Mouse (Mus musculus) c-Kit-positive CD71-positive TER-119-negative erythroid progenitor cells, embryonic 14.5 days (primary cell): ENCODE data around the gene Fbxo31.

Source experiments
- DNase-seq: peaks from one replicate; pipeline ENCODE4 v3.0.0-alpha.2; 2013; ENCODE audit warnings: low read depth

The Fbxo31 gene

DNA sequence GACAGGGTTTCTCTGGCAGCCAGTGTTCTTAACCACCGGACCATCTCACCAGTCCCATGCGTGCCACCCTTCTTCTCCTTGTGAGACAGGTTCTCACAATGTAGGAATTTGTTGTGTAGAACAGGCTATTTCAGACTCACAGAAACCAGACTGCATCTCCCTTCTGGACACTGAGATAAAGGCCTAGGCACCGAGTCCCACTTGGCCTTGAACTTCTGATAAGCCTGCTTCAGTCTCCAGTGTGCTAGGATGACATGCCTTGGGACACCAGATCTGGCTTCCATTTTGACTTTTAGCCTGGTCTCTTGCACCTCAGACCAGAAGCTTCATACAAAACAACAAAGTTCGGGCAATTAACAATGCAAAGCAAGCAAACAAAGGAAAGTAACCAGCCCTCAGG, 10.1 kb upstream of the Fbxo31 start:
- DNase-seq, result peak; percentile 66

DNA sequence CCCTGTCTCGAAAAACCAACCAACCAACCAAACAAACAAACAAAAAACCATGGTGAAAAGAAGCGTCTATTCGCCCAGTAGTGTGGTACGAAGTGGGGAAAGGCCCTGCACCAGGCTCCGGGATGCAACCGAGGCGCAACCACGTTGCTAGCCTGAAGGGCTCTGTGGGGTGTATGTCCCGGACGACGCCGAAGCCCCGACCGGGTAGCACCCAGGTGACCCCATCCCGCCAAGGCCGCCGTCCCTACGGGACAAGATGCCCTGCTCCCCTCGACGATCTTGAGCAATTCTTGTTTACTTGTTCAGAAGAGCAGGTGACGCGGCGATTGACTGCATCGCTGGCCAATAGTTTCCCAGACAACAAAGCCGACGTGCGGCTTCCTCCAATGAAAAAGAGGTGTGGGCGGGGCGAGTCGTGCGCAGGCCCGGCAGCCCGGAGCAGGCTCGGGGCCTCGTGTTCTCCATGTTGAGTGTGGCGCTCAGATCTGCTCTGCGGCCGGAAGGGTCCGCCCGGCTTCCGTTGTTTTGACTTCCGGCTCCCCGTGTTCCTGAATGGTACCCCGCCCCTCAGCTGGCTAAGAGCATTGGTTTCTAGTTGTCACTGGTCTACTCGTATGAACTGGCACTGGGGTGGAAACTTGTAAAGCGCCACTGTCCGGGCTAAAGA, 6.7 kb upstream of the Fbxo31 start:
- DNase-seq, result peak; percentile 97

DNA sequence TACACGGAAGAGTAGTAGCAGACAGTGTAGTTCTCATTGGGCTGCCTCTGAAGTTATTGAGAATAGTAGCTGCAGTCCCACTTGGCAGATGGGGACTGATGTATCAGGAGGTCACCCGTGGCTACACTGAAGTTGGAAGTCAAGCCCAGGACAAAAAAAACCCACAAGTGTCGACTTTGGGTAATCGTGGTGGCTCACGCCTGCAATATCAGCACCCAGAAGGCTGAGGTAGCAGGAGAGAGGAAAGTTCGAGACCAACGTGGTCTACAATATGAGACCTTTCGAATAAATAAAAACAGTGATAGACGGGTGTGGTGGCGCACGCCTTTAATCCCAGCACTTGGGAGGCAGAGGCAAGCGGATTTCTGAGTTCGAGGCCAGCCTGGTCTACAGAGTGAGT, 6.1 kb upstream of the Fbxo31 start:
- DNase-seq, result no peak

DNA sequence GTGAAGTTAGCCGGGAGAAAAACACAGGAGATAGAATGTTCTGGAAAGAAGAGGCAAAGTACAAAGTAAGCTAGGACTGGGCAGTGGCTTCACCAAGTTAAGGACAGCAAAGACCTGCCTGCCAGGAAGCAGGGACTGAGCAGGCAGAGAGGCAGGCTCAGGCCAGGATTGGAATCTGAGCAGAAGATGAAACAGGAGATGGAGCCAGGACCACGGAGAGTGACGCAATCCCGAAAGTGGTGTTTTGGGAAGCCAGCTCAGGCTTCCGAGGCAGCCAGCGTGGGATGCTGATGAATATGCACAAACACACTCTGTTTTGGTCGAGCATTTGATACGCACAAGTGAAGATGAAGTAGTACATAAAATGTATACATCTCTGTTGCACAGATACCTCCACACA, 5.0 kb upstream of the Fbxo31 start:
- DNase-seq, result no peak

DNA sequence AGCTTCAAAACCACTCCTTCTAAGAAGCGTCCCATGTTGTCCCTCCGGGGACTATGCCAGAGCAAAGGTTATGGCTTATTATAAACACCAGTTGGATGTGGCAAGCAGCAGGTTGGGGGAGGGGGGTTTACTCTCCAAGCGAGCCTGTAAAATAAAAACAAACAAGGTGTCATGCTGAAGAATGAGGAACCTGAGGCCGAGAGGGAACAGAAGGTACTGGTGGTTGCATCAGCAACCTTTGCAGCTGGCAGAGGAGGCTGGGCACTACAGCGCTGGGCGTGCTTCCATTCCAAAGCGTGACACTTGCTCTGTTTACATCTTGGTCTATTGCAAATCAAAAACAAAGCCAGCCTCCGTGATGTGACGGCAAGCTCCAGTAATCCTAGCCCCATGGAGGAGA, 1.9 kb upstream of the Fbxo31 start:
- no peak for DNase-seq

DNA sequence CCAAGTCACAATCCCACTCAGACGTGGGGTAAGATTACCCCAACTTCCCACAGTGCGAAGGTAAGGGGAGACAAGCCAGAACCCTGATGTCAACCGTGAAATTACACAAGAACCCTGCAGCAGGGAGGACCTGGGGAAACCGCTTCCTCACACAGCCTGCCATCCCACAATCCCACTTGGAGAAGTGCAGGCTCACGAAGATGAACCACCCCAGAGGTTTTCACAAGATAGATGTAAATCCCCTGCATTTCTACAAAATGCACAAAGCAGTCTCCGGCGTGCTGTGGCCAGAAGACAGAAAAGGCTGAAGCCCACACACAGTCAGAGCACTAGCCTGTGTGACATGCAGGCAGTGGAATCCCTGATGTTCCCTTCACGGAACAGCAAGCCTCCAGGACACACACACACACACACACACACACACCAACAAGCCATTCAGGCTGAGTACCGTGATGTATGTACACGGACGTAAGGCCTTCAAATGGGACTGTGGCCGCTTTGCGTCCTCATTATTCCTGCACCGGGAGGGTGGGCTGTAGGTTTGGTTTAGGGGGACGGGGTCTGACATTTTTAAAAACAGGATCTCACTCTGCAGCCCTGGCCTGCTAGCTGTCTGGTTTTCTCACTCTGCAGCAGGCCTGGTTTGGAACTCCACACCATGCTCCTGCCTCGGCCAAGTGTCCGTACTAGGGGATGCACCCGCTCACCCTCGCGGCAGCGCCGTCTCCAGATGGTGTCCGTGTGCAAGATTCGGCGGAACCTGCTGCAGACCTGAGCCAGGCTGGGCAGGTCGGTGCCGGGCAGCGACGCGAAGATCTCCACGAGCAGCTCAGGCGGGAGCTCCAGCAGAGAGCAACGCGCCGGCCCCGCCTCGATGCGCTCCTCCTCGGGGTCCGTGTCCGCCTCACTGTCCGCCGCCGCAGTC, 593 bp downstream of the Fbxo31 start:
- DNase-seq, result no peak

DNA sequence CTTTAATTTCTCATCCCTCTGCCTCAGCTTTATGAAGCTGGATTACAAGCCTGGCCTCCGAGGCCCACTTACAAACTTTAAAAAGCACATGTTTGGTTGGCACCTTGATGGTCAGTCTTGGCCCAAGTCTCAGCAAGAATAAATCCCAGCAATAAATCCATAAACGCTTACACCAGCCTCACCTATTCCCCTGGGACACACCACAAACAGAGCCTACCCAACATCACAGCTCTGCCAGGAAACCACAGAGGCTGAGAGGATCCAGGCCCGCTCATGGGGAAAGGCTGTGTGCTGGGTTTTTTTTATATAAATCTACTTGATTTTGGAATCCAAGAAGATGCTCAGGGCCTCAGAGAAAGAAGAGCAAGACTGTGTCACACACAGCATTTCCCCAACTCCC, 2.9 kb downstream of the Fbxo31 start:
- no peak for DNase-seq

DNA sequence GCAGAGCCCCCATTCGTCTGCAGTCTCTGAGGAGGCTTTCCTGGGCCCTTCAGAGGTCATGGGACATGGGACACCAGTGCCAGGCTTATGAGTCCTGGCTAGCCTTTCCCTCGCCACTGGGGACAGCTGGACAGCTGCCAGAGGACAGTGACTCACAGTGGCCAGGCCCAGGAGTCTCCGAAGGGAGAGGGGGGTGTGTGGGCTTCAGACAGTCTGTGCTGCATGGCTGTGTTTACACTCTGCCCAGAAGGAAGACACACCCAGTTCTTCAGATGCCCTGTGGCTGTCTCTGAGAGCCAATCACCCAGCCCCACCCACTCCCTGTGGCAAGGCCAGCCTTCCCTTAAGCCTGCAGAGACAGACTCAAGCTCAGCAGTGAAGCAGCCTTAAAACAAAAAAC, 5.3 kb downstream of the Fbxo31 start:
- no peak for DNase-seq

DNA sequence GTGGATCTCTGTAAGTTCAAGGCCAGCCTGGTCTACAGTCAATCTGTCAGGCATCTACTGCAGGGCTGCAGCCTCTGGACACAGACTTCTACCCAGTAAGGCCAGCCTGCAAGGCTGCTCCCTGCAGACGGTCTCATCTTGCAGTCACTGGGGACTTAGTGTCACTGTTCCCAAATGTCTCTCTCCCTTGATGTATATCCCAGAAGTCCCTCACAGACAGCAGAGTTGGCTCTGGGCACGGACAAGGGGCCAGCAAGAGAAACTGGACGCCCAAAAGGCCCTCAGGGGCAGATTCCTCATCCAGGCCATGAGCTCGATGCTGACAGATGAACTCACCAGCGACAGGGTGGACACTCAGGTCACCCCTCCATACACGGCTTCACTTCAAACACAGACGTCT, 6.5 kb downstream of the Fbxo31 start:
- DNase-seq, result no peak

DNA sequence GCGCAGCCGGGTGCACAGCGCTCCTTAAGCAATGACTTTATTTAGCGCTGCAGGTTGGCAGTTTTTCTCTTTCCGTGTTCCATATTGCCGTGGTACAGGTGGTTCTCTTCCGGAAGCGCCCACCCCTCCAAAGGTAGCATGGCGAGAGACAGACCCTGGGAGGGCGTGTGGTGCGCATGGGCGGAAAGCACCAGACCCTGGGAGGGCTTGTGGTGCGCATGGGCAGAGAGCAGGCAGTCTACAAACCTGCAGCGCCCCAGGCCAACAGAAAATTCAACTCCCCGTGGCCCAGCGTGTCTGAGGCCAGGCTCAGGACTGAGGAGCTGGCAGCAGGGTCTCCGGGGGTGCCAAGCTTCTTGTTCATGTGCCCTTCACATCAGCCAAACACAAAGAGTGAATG, 7.8 kb downstream of the Fbxo31 start:
- DNase-seq, result no peak

DNA sequence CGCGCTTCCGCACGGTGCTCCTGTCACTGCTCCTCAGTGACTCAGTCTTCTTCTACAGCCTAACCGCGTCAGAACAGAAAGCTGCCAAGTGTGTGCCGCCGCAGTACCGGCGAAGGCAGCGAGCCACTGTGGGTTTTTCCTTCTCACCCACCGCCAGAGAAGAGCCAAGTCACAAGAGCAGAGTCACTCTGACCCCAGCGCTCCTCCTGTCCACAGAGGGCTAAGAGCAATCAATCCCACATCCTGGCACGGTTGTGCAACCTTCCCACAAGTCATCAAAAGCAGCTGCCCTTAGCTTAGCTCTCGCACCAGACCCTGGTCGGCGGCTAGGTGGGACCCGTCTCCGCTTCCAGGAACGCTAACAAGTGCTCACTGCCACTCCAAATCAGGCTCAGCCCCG, 8.3 kb downstream of the Fbxo31 start:
- DNase-seq, result no peak

DNA sequence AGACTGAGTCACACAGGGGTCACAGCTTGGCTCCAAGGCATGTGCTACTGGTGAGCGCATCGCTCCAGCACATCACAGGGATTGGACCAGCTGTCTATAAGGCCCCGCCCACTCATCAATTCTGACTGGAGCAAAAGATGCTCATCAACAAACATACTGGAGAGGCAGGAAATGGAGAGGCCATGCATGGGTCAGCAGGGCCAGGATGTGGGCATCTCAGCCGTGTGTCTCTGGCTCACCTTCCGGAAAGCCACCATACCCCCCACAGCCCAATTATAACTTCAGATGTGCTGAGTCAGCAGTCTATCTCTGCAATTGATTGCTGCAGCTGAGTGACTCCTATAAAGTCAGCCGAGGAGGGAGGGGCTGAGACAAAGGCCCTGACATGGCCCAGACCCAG, 10.3 kb downstream of the Fbxo31 start:
- DNase-seq, result no peak

DNA sequence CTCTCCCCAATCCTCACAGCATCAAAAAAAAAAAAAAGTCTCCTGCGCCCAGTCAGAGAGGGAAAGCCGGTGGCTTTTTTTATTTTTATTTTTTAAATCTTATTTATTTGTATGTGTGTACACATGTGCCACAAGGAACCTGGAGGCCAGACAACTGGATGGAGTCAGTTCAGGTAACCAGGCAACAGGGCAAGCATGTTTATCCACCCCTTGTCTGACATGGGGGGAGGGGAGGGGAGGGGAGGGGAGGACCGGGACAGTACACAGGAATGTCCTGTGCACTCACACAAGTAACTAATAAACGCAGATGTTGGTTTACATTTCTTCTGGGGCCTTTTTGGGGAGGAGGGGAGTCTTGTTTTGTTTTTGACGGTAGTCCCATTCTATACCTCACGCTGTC, 14.9 kb downstream of the Fbxo31 start:
- DNase-seq, result no peak

DNA sequence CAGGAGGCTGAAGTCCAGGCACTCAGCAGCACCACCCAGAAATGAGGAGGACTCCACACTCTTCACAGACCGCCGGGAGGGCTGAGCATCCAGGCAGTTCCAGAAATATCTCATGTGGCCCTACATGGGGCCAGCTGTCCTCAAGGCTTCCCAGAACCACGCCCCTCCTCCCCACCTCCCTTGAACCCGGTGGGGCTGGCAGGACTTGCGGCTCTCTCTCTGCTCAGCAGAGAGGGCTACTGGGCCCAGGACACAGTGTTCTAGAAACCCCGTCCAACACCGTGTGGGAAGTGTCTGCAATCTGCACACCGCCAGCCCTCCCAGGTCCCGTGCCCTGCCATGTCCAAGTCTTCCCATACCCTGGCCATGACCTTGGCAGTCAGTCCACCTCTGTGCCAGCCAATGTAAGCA, 15.7 kb downstream of the Fbxo31 start:
- no peak for DNase-seq

DNA sequence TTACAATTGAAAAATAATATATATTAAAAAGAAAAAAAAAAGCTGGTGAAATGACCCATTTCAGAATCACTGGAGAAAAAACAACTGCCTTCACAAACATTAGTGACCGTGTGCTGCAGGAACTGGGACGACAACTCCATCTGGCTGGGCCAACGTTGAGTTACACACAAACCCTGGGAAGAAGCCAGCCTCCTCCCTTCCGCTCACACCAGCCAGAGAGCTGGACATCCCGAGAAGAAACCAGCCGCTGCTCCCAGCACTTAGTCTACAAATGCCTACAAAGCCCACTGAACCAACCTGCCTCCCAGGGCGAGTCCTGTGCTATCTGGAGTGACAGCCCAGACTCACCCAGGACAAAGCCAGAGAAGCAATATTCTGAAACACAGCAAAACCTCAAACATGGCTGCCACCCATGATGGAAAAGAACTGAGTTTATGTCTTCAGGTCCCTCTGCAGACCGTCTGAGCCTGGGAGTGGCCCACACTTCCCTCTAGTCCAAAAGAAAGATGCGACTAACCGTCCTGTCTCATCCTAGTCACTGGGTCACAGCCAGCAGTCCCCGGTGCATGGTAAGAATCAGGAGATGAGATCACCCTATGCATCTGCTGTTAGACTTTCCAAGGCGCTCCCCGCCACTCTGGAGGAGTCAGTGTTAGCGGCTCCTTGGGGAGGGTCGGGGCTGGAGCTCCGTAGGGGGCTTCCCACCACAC, 16.8 kb downstream of the Fbxo31 start:
- no peak for DNase-seq

DNA sequence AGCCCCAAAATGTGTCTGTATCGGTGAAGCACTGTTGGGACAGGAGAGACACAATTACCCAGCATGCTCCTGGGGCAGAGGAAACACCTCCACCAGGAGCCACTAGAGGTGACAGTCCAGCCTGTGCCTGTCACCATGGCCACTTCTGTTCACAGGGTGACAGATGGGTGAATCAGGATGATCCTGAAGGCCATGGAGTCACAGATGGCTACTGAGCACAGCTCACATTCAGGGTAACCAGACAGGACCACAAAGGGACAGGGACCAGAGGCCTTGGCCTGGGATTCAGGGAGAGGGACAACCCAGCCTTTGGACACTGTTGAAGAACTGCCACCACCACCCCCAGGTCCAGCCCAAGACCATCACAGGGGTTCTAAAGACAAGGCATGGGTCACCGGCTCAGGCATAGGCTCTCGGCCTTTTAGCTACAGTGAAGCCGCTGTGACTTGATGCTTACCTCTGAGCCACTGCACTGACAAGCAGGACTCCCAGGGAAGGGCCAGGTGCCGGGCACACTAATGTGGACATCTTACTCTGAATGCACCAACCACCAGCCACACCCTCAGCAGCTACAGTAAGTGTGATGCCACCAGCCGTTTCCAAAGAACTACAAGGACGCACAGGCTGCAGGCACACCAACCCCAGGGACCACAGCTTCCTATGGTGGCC, 18.0 kb downstream of the Fbxo31 start:
- DNase-seq, result no peak

DNA sequence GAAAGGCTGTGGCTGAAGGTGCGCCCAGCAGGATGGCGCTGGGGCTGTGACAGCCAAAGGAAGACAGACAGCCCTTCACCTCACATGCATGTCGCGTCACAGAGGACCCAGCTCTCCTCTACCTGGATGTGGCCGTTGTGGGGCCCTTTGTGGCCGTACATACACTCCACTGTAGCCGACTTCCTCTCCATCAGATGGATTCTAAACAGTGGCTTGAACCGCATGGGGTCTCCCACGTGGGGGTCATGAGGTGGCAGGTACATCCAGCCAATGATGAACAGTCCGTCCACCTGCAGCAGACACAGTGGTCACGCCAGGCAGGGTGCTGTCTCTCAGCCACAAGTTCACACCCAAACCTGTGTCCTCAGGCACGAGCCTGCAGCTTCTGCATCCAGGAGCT, 18.8 kb downstream of the Fbxo31 start:
- DNase-seq, result no peak

DNA sequence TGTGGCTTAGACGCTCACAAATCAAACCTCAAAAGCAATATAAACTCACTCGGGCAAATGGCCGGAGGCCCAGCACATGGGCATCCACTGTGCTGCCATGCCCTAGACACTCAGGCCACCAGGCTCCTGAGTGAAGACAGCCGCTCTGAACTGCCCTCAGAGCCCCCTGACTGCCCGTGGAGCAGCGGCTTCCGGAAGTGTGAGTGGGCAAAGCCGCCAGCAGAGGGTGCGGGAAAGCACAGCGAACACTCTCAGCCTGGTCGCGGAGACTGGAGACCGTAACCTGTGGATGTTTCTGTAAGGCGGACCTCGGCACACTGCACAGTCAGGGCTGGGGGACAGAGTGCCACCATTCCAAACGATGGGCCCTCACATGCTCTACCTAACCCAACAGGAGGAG, 20.1 kb downstream of the Fbxo31 start:
- no peak for DNase-seq

DNA sequence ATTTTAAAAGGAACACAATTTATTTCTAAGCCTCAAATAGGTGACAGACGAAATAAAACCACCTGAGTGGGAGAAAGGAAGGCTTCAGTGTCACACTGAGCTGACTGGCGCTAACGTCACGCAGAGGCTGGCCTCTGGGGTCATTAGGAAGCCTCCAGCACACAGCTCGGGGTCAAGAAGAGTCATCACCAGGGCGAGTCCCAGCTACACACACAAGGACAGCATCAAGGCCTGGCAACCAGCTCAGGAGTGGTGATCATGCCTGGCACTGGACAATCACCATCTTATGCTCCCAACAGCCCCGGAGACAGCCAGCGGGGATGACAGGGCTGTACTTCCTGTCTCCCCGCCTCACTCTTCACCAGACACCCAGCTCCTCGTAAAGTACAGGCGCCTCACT, 20.9 kb downstream of the Fbxo31 start:
- no peak for DNase-seq

DNA sequence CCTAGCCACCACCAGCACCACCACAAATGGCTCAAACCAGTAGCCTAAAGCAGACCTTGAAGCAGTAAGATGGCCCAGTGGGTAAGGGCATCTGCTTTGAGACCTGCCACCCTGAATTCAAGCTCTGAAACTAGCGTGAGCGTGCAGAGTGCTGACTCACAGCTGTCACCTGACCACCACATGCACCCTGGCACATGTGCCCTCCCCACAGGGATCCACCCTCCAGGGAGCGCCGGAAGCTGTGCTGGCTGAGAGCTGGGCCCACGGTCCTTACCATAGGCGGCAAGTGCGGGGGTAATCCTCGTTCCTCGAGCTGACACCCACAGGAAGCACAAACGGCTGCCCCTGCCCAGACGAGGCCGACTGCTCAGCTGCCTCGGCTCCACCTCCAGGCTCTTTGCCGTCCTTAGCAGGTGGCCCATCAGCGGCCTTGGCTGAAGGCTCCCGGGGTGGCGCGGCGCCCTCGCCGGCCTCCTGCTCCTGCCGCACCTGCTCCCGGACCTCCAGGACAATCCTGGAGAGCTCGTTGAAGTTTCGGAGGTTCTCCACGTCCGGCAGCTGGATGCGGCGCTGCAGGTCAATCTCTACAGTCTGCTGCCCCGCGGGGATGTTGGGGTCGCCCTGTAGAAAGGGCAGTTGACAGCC, 24.7 kb downstream of the Fbxo31 start:
- DNase-seq, result no peak

DNA sequence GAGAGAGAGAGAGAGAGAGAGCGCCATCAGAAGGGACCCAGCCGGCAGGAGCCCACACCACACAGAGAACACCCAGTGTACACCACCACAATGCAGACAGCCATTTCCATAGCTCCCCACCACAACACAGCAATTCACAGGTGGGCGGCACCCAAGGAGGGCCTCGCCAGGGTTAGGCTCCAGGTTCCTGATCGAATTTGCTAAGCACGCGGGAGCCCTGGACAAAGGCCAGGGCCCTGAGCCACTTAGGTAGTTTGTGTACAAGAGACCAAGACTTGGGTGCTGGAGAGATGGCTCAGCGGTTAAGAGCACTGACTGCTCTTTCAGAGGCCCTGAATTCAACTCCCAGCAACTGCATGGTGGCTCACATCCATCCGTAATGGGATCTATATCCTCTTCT, 26.1 kb downstream of the Fbxo31 start:
- DNase-seq, result no peak
